ENCODE assay signal across 10 mouse cellular contexts in the genomic region with DNA sequence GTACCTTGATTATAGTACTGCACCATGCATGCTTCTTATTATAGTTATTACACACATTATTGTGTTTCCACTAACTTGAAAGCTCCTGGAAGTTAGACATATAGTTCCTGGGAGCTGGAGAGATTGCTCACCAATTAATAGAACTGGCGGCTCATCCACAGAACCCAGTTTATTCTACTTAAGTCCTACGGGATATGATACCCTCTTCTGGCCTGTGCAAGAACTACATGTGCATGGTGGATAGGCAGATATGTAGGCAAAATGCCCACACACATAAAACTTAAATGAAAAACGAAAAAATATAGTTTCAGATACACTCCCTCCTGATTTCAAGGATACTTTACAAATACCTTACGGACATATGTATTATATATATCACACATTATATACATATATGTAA. TPM values are rescaled to one million over a fixed set of nuclear protein-coding genes. Genes with fewer than 3 reads are reported as not detected.
DNase-seq lines count a peak whose midpoint lies in the region; ATAC-seq lines count a peak whose summit lies in the region.
"Had no signal": no experiment of that assay in that cellular context is flagged by ENCODE, and none has a peak within 500 bp of the region (broad histone marks: within the 10 kb centered on the region; RNA-seq: fewer than 3 reads in every experiment).

No protein-coding gene starts in this region.

- H3K27ac ChIP-seq in hindbrain, embryonic 16.5 days (ENCODE audit: low read depth, low read length) = no peak overlapping the region
- no peak overlapping the region for H3K27ac ChIP-seq in midbrain, embryonic 13.5 days
- H3K27ac ChIP-seq: embryonic facial prominence, embryonic 12.5 days had no signal

- no peak overlapping the region for H3K4me2 ChIP-seq in hindbrain, embryonic 16.5 days (ENCODE audit: low read length)
- no peak overlapping the region for H3K4me2 ChIP-seq in midbrain, embryonic 13.5 days (replicated peaks)
- H3K4me2 ChIP-seq: embryonic facial prominence, embryonic 12.5 days had no signal

- no peaks in the 10 kb centered on the region for H3K36me3 ChIP-seq in hindbrain, embryonic 16.5 days (ENCODE audit: control insufficient read depth, insufficient read depth, low read length)
- H3K36me3 ChIP-seq in midbrain, embryonic 13.5 days = no peaks in the 10 kb centered on the region
- H3K36me3 ChIP-seq: embryonic facial prominence, embryonic 12.5 days had no signal

- no peak overlapping the region for H3K4me3 ChIP-seq in hindbrain, embryonic 16.5 days (ENCODE audit: low read length)
- H3K4me3 ChIP-seq in midbrain, embryonic 13.5 days (replicated peaks) = no peak overlapping the region
- H3K4me3 ChIP-seq: embryonic facial prominence, embryonic 12.5 days had no signal

- ATAC-seq in CD4-positive, CD25-positive, alpha-beta regulatory T cell, adult 4 months = no peak
- no peak for ATAC-seq in hindbrain, embryonic 16.5 days
- ATAC-seq in midbrain, embryonic 13.5 days = no peak

- no peaks in the 10 kb centered on the region for H3K4me1 ChIP-seq in hindbrain, embryonic 16.5 days (ENCODE audit: control insufficient read depth, insufficient read depth, low read depth, low read length)
- no peaks in the 10 kb centered on the region for H3K4me1 ChIP-seq in midbrain, embryonic 13.5 days (replicated peaks)
- H3K4me1 ChIP-seq: embryonic facial prominence, embryonic 12.5 days had no signal

- DNase-seq in CD4-positive, CD25-positive, alpha-beta regulatory T cell, adult 2 months (ENCODE audit: low read depth, low spot score) = peak; percentile 21
- peak; percentile 3 for DNase-seq in left cerebral cortex, adult 11 months (ENCODE audit: low spot score)
- DNase-seq in left cerebral cortex, adult 8-10 months (ENCODE audit: low spot score in 2 of 2) = no peak
- peak; percentile 28 for DNase-seq in c-Kit-positive CD71-negative TER-119-negative erythroid progenitor cells, embryonic 14.5 days (ENCODE audit: low read depth)
- DNase-seq in lung, postnatal 25 days (ENCODE audit: low spot score) = peak; percentile 10

- 51% methylated on average over 4 of the region's 4 CpGs for WGBS in hindbrain, embryonic 16.5 days
- WGBS in midbrain, embryonic 13.5 days = 45% methylated on average over 4 of the region's 4 CpGs

- no peaks in the 10 kb centered on the region for H3K9me3 ChIP-seq in hindbrain, embryonic 16.5 days (ENCODE audit: control insufficient read depth, low read length)
- H3K9me3 ChIP-seq in midbrain, embryonic 13.5 days = no peaks in the 10 kb centered on the region
- H3K9me3 ChIP-seq: embryonic facial prominence, embryonic 12.5 days had no signal

- H3K27me3 ChIP-seq in hindbrain, embryonic 16.5 days (replicated peaks; ENCODE audit: control insufficient read depth, insufficient read depth, low read length) = no peaks in the 10 kb centered on the region
- no peaks in the 10 kb centered on the region for H3K27me3 ChIP-seq in midbrain, embryonic 13.5 days
- H3K27me3 ChIP-seq: embryonic facial prominence, embryonic 12.5 days had no signal

- no peak overlapping the region for H3K9ac ChIP-seq in hindbrain, embryonic 16.5 days (ENCODE audit: low read depth, low read length)
- H3K9ac ChIP-seq in midbrain, embryonic 13.5 days (replicated peaks) = no peak overlapping the region
- H3K9ac ChIP-seq: embryonic facial prominence, embryonic 12.5 days had no signal

RNA-seq across cellular contexts. Expression of gene Vsig4, which starts 36.5 kb away (rescaled TPM):
- not detected for polyA plus RNA-seq in CD4-positive, CD25-positive, alpha-beta regulatory T cell, adult 4 months (2017; shearing (Covaris generic))
- not detected for total RNA-seq in left cerebral cortex, adult 8-10 months (2022)
- 0.14 TPM in 1 of 2 replicates, not detected in the other for polyA plus RNA-seq in hindbrain, embryonic 16.5 days (2015; fragmentation: Nextera tagmentation; extraction: Ambion mirVana)
- not detected in 2 replicates for polyA plus RNA-seq in midbrain, embryonic 13.5 days (2015; fragmentation: Nextera tagmentation; extraction: Ambion mirVana)
- total RNA-seq: layer of hippocampus, adult 18-20 months had no signal
- polyA plus RNA-seq: embryonic facial prominence, embryonic 12.5 days had no signal

Comparison
In these comparisons a context has a peak if more than half of its experiments do, and no peak if none do; other contexts are left out.
1. DNase-seq: peak in CD4-positive, CD25-positive, alpha-beta regulatory T cell, adult 2 months (single experiment), left cerebral cortex, adult 11 months (single experiment), c-Kit-positive CD71-negative TER-119-negative erythroid progenitor cells, embryonic 14.5 days (single experiment) and lung, postnatal 25 days (single experiment); none in left cerebral cortex, adult 8-10 months (0 of 2).